In genomic region chr4:54026919-54027318, GRCm38 (mm10) we compare ENCODE assay signal across 25 mouse cellular contexts.
A peak's percentile ranks its signal among the peaks of the same experiment; 100 is the strongest.
DNase-seq lines count a peak whose midpoint lies in the region; ATAC-seq and TF ChIP-seq lines count a peak whose summit lies in the region.
"Had no signal": no experiment of that assay in that cellular context is flagged by ENCODE, and none has a peak within 500 bp of the region (broad histone marks: within the 10 kb centered on the region; RNA-seq: fewer than 3 reads in every experiment).

No protein-coding gene starts in this region.

- H3K27me3 ChIP-seq in forebrain, embryonic 10.5 days (ENCODE audit: poor library complexity, severe bottlenecking) = no peaks in the 10 kb centered on the region
- no peaks in the 10 kb centered on the region for H3K27me3 ChIP-seq in forebrain, embryonic 16.5 days (replicated peaks; ENCODE audit: control insufficient read depth, insufficient read depth, low read length)
- no peaks in the 10 kb centered on the region for H3K27me3 ChIP-seq in forebrain, embryonic 13.5 days
- no peaks in the 10 kb centered on the region for H3K27me3 ChIP-seq in forebrain, postnatal 0 days (ENCODE audit: insufficient read depth, low read length)
- H3K27me3 ChIP-seq in hindbrain, embryonic 10.5 days (ENCODE audit: insufficient read depth, poor library complexity, severe bottlenecking) = no peaks in the 10 kb centered on the region
- H3K27me3 ChIP-seq in hindbrain, embryonic 12.5 days = no peaks in the 10 kb centered on the region
- no peaks in the 10 kb centered on the region for H3K27me3 ChIP-seq in midbrain, embryonic 13.5 days
- H3K27me3 ChIP-seq in midbrain, embryonic 15.5 days (replicated peaks) = no peaks in the 10 kb centered on the region
- H3K27me3 ChIP-seq: heart, embryonic 13.5 days; hindbrain, embryonic 13.5 days; intestine, embryonic 15.5 days; Patski had no signal

- H3K4me3 ChIP-seq in forebrain, embryonic 10.5 days = no peak overlapping the region
- H3K4me3 ChIP-seq in forebrain, embryonic 16.5 days (replicated peaks; ENCODE audit: low read length) = no peak overlapping the region
- no peak overlapping the region for H3K4me3 ChIP-seq in forebrain, embryonic 13.5 days
- no peak overlapping the region for H3K4me3 ChIP-seq in forebrain, postnatal 0 days (ENCODE audit: low read depth, low read length)
- H3K4me3 ChIP-seq in hindbrain, embryonic 10.5 days = no peak overlapping the region
- no peak overlapping the region for H3K4me3 ChIP-seq in hindbrain, embryonic 12.5 days
- no peak overlapping the region for H3K4me3 ChIP-seq in midbrain, embryonic 13.5 days (replicated peaks)
- no peak overlapping the region for H3K4me3 ChIP-seq in midbrain, embryonic 15.5 days
- H3K4me3 ChIP-seq: heart, embryonic 10.5 days; heart, embryonic 13.5 days; hindbrain, embryonic 13.5 days; intestine, embryonic 15.5 days had no signal

- H3K4me1 ChIP-seq in forebrain, embryonic 10.5 days = peaks cover 58% of the 10 kb centered on the region
- H3K4me1 ChIP-seq in forebrain, embryonic 16.5 days (replicated peaks; ENCODE audit: control insufficient read depth, insufficient read depth, low read length) = peaks cover 23% of the 10 kb centered on the region
- H3K4me1 ChIP-seq in forebrain, embryonic 13.5 days = peaks cover 39% of the 10 kb centered on the region
- H3K4me1 ChIP-seq in forebrain, postnatal 0 days (ENCODE audit: insufficient read depth) = peaks cover 11% of the 10 kb centered on the region; the same call in 1 of the 2 replicates
- peaks cover 59% of the 10 kb centered on the region for H3K4me1 ChIP-seq in hindbrain, embryonic 10.5 days (replicated peaks)
- peaks cover 38% of the 10 kb centered on the region for H3K4me1 ChIP-seq in hindbrain, embryonic 12.5 days
- peaks cover 55% of the 10 kb centered on the region for H3K4me1 ChIP-seq in midbrain, embryonic 13.5 days (replicated peaks)
- H3K4me1 ChIP-seq in midbrain, embryonic 15.5 days = peaks cover 42% of the 10 kb centered on the region
- H3K4me1 ChIP-seq: intestine, embryonic 15.5 days had no signal

- no peaks in the 10 kb centered on the region for H3K9me3 ChIP-seq in forebrain, embryonic 10.5 days
- H3K9me3 ChIP-seq in forebrain, embryonic 16.5 days (ENCODE audit: control insufficient read depth, low read length) = no peaks in the 10 kb centered on the region
- no peaks in the 10 kb centered on the region for H3K9me3 ChIP-seq in forebrain, embryonic 13.5 days (replicated peaks)
- no peaks in the 10 kb centered on the region for H3K9me3 ChIP-seq in forebrain, postnatal 0 days (ENCODE audit: low read length)
- H3K9me3 ChIP-seq in hindbrain, embryonic 10.5 days = no peaks in the 10 kb centered on the region
- H3K9me3 ChIP-seq in hindbrain, embryonic 12.5 days (replicated peaks) = no peaks in the 10 kb centered on the region
- no peaks in the 10 kb centered on the region for H3K9me3 ChIP-seq in midbrain, embryonic 13.5 days
- H3K9me3 ChIP-seq in midbrain, embryonic 15.5 days = no peaks in the 10 kb centered on the region
- H3K9me3 ChIP-seq: heart, embryonic 10.5 days; heart, embryonic 13.5 days; hindbrain, embryonic 13.5 days; intestine, embryonic 15.5 days had no signal

- no peak for ATAC-seq in forebrain, embryonic 16.5 days
- no peak for ATAC-seq in forebrain, embryonic 13.5 days
- no peak for ATAC-seq in forebrain, postnatal 0 days
- no peak for ATAC-seq in hindbrain, embryonic 12.5 days (ENCODE audit: low FRiP score)
- ATAC-seq in midbrain, embryonic 13.5 days = no peak
- no peak for ATAC-seq in midbrain, embryonic 15.5 days (replicated peaks)
- ATAC-seq: hindbrain, embryonic 16.5 days; intestine, embryonic 15.5 days; Patski had no signal

- no peak for TF ChIP-seq CTCF in forebrain, postnatal 0 days (IDR thresholded peaks at IDR 0.05; ENCODE audit: low read depth)

- H3K36me3 ChIP-seq in forebrain, embryonic 10.5 days (replicated peaks) = no peaks in the 10 kb centered on the region
- no peaks in the 10 kb centered on the region for H3K36me3 ChIP-seq in forebrain, embryonic 16.5 days (ENCODE audit: control insufficient read depth, insufficient read depth)
- no peaks in the 10 kb centered on the region for H3K36me3 ChIP-seq in forebrain, embryonic 13.5 days (ENCODE audit: poor library complexity, severe bottlenecking)
- H3K36me3 ChIP-seq in forebrain, postnatal 0 days (ENCODE audit: insufficient read depth) = no peaks in the 10 kb centered on the region
- H3K36me3 ChIP-seq in hindbrain, embryonic 10.5 days = no peaks in the 10 kb centered on the region
- H3K36me3 ChIP-seq in hindbrain, embryonic 12.5 days = no peaks in the 10 kb centered on the region
- H3K36me3 ChIP-seq in midbrain, embryonic 13.5 days = no peaks in the 10 kb centered on the region
- no peaks in the 10 kb centered on the region for H3K36me3 ChIP-seq in midbrain, embryonic 15.5 days (replicated peaks)
- H3K36me3 ChIP-seq: G1E; heart, embryonic 10.5 days; heart, embryonic 13.5 days; hindbrain, embryonic 13.5 days; intestine, embryonic 15.5 days had no signal

- H3K4me2 ChIP-seq in forebrain, embryonic 16.5 days (ENCODE audit: low read length) = no peak overlapping the region
- no peak overlapping the region for H3K4me2 ChIP-seq in forebrain, embryonic 13.5 days
- H3K4me2 ChIP-seq in forebrain, postnatal 0 days (ENCODE audit: low read depth) = no peak overlapping the region
- no peak overlapping the region for H3K4me2 ChIP-seq in hindbrain, embryonic 12.5 days (replicated peaks)
- no peak overlapping the region for H3K4me2 ChIP-seq in midbrain, embryonic 13.5 days (replicated peaks)
- H3K4me2 ChIP-seq in midbrain, embryonic 15.5 days = no peak overlapping the region
- H3K4me2 ChIP-seq: heart, embryonic 13.5 days; hindbrain, embryonic 13.5 days; intestine, embryonic 15.5 days had no signal

- no peak for DNase-seq in forebrain, embryonic 10.5 days (ENCODE audit: extremely low spot score, low spot score)
- no peak for DNase-seq in forebrain, postnatal 0 days
- DNase-seq in hindbrain, embryonic 10.5 days (ENCODE audit: low spot score) = no peak
- DNase-seq: adrenal gland, postnatal 10 days; adrenal gland, postnatal 36 days; cerebellum, adult 18-20 months; cerebellum, adult 9-10 months; cerebellum, postnatal 14 days; gastrocnemius, postnatal 14 days; heart, adult 18-20 months; heart, postnatal 14 days; heart, postnatal 4 days; kidney, adult 11 months had no signal

- H3K9ac ChIP-seq in forebrain, embryonic 16.5 days (replicated peaks; ENCODE audit: low read depth, low read length) = no peak overlapping the region
- H3K9ac ChIP-seq in forebrain, embryonic 13.5 days = no peak overlapping the region
- H3K9ac ChIP-seq in forebrain, postnatal 0 days = no peak overlapping the region
- H3K9ac ChIP-seq in hindbrain, embryonic 12.5 days = no peak overlapping the region
- no peak overlapping the region for H3K9ac ChIP-seq in midbrain, embryonic 13.5 days (replicated peaks)
- no peak overlapping the region for H3K9ac ChIP-seq in midbrain, embryonic 15.5 days
- H3K9ac ChIP-seq: heart, embryonic 13.5 days; hindbrain, embryonic 13.5 days; intestine, embryonic 15.5 days had no signal

- H3K27ac ChIP-seq in forebrain, embryonic 10.5 days = peak overlapping the region; percentile 80
- H3K27ac ChIP-seq in forebrain, embryonic 16.5 days (ENCODE audit: low read length) = no peak overlapping the region
- 0 out of 2 replicates have a peak overlapping the region, but pooled peaks have one; percentile 15 for H3K27ac ChIP-seq in forebrain, embryonic 13.5 days
- no peak overlapping the region for H3K27ac ChIP-seq in forebrain, postnatal 0 days (ENCODE audit: low read depth, low read length)
- peak overlapping the region; percentile 82 for H3K27ac ChIP-seq in hindbrain, embryonic 10.5 days
- no peak overlapping the region for H3K27ac ChIP-seq in hindbrain, embryonic 12.5 days
- 0 out of 2 replicates have a peak overlapping the region, but pooled peaks have one; percentile 48 for H3K27ac ChIP-seq in midbrain, embryonic 13.5 days
- H3K27ac ChIP-seq in midbrain, embryonic 15.5 days = no peak overlapping the region
- H3K27ac ChIP-seq: heart, embryonic 10.5 days; heart, embryonic 13.5 days; intestine, embryonic 15.5 days had no signal

- 82% methylated on average over 3 of the region's 3 CpGs for WGBS in forebrain, embryonic 10.5 days
- WGBS in forebrain, embryonic 16.5 days = 77% methylated on average over 3 of the region's 3 CpGs
- 78% methylated on average over 3 of the region's 3 CpGs for WGBS in forebrain, embryonic 13.5 days
- WGBS in forebrain, postnatal 0 days = 79% methylated on average over 3 of the region's 3 CpGs
- 85% methylated on average over 3 of the region's 3 CpGs for WGBS in hindbrain, embryonic 10.5 days
- 83% methylated on average over 3 of the region's 3 CpGs for WGBS in hindbrain, embryonic 12.5 days
- WGBS in midbrain, embryonic 13.5 days = 79% methylated on average over 3 of the region's 3 CpGs
- WGBS in midbrain, embryonic 15.5 days = 71% methylated on average over 3 of the region's 3 CpGs

Comparison
In these comparisons a context has a peak if more than half of its experiments do, and no peak if none do; other contexts are left out.
1. H3K27ac ChIP-seq: peak in forebrain, embryonic 10.5 days (single experiment), forebrain, embryonic 13.5 days (single experiment), hindbrain, embryonic 10.5 days (single experiment) and midbrain, embryonic 13.5 days (single experiment); none in forebrain, embryonic 16.5 days (single experiment), forebrain, postnatal 0 days (single experiment), hindbrain, embryonic 12.5 days (single experiment) and midbrain, embryonic 15.5 days (single experiment).